Mouse (Mus musculus) C2C12 (cell line): ENCODE measurements at regions not wholly inside any gene's neighbourhood (a gene's known extent, or its start where the extent isn't known, plus 50 kb on each side); places are given as distances from the start of the nearest gene placed in this dataset.

Experiments
- H3K27me3 ChIP-seq: one replicate; pipeline ENCODE4 v1.6.1; 2011; ENCODE audit not compliant: control insufficient read depth, insufficient read depth, insufficient read length
- H3K36me3 ChIP-seq: one replicate; pipeline ENCODE4 v1.6.1; 2011; ENCODE audit not compliant: control insufficient read depth, insufficient read depth
- H3K4me3 ChIP-seq: one replicate; pipeline ENCODE4 v1.5.1; 2011; ENCODE audit warnings: mild to moderate bottlenecking, control low read depth; ENCODE audit not compliant: poor library complexity, insufficient read depth, severe bottlenecking
- H3K79me2 ChIP-seq: one replicate; pipeline ENCODE4 v1.6.1; 2011; ENCODE audit not compliant: control insufficient read depth, insufficient read depth
- H3K79me3 ChIP-seq: one replicate; pipeline ENCODE4 v1.6.1; 2011; ENCODE audit warnings: low read depth, control low read depth
- H3ac ChIP-seq: one replicate; pipeline ENCODE3; 2011; ENCODE audit warnings: low read depth; ENCODE audit not compliant: control insufficient read depth, insufficient read length
- CEBPB ChIP-seq: IDR thresholded peaks from one replicate; pipeline ENCODE4 v1.6.1; 2011; ENCODE audit warnings: low read depth, mild to moderate bottlenecking, control low read depth, moderate library complexity
- CTCF ChIP-seq: IDR thresholded peaks from one replicate; pipeline ENCODE4 v1.5.1; 2011; ENCODE audit not compliant: control insufficient read depth, insufficient read depth, insufficient read length
- FOSL1 ChIP-seq: IDR thresholded peaks from one replicate; pipeline ENCODE4 v1.8.0; 2011; ENCODE audit warnings: mild to moderate bottlenecking, low read length; ENCODE audit not compliant: poor library complexity, insufficient read depth, severe bottlenecking
- MAX ChIP-seq: IDR thresholded peaks from one replicate; pipeline ENCODE4 v1.6.1; 2011; ENCODE audit warnings: mild to moderate bottlenecking, control low read depth
- MYOD1 ChIP-seq: IDR thresholded peaks from one replicate; pipeline ENCODE4 v1.6.1; 2011; ENCODE audit warnings: low read depth; ENCODE audit not compliant: control insufficient read depth, insufficient read length
- MYOG ChIP-seq: IDR thresholded peaks from one replicate; pipeline ENCODE4 v1.6.1; 2011; ENCODE audit not compliant: control insufficient read depth, insufficient read length; ENCODE audit errors: extremely low read depth
- USF1 ChIP-seq: IDR thresholded peaks from one replicate; pipeline ENCODE4 v1.6.1; 2011; ENCODE audit warnings: low read depth, mild to moderate bottlenecking, control low read depth, moderate library complexity

- Histone ChIP-seq H3K79me3 (no peaks in the 10 kb centered on the region), H3K4me3 (no peak overlapping the region), H3K79me2 (no peaks in the 10 kb centered on the region), H3K36me3 (no peaks in the 10 kb centered on the region), H3K27me3 (no peaks in the 10 kb centered on the region), H3ac (no peak overlapping the region)
- peak; percentile 80 for TF ChIP-seq CTCF
- TF ChIP-seq USF1 = no peak
Observed at GRCm38 (mm10) chr13:31207709-31208108, 233.7 kb downstream of the Gm5447 start.

- Histone ChIP-seq H3K36me3 (no peaks in the 10 kb centered on the region), H3K79me3 (no peaks in the 10 kb centered on the region), H3ac (no peak overlapping the region), H3K79me2 (no peaks in the 10 kb centered on the region), H3K4me3 (no peak overlapping the region), H3K27me3 (no peaks in the 10 kb centered on the region)
- TF ChIP-seq MAX = no peak
- TF ChIP-seq MYOD1 = no peak
- no peak for TF ChIP-seq MYOG
- no peak for TF ChIP-seq CEBPB
- no peak for TF ChIP-seq USF1
- TF ChIP-seq CTCF = no peak
- TF ChIP-seq FOSL1 = no peak
Observed at GRCm38 (mm10) chr13:31223016-31223415, 249.0 kb downstream of the Gm5447 start.

GRCm38 (mm10) chr13:31240546-31240945 lies 266.5 kb downstream of the Gm5447 start:
- Histone ChIP-seq H3K4me3 (no peak overlapping the region), H3K79me2 (no peaks in the 10 kb centered on the region), H3K79me3 (no peaks in the 10 kb centered on the region), H3ac (no peak overlapping the region), H3K36me3 (no peaks in the 10 kb centered on the region), H3K27me3 (no peaks in the 10 kb centered on the region)
- TF ChIP-seq FOSL1 = no peak
- peak; percentile 80 for TF ChIP-seq CEBPB

- H3K36me3 ChIP-seq = no peaks in the 10 kb centered on the region
- TF ChIP-seq CEBPB (no peak), FOSL1 (no peak)
Observed at GRCm38 (mm10) chr13:31248996-31249395, 275.0 kb downstream of the Gm5447 start.

GRCm38 (mm10) chr13:31249525-31249924 lies 275.5 kb downstream of the Gm5447 start:
- TF ChIP-seq MAX = no peak
- no peak for TF ChIP-seq MYOG
- no peak for TF ChIP-seq CEBPB
- no peak for TF ChIP-seq CTCF
- no peak for TF ChIP-seq MYOD1
- TF ChIP-seq USF1 = no peak
- no peak for TF ChIP-seq FOSL1
- no peaks in the 10 kb centered on the region for H3K36me3 ChIP-seq

More at GRCm38 (mm10) chr13:31248996-31249395, 275.0 kb downstream of the Gm5447 start:
- no peak overlapping the region for H3ac ChIP-seq
- H3K27me3 ChIP-seq = no peaks in the 10 kb centered on the region
- H3K79me3 ChIP-seq = no peaks in the 10 kb centered on the region
- no peaks in the 10 kb centered on the region for H3K79me2 ChIP-seq
- no peak overlapping the region for H3K4me3 ChIP-seq

GRCm38 (mm10) chr13:31254016-31254415 lies 280.0 kb downstream of the Gm5447 start:
- Histone ChIP-seq H3K27me3 (no peaks in the 10 kb centered on the region), H3K36me3 (no peaks in the 10 kb centered on the region), H3K79me2 (no peaks in the 10 kb centered on the region), H3K79me3 (no peaks in the 10 kb centered on the region), H3ac (no peak overlapping the region), H3K4me3 (no peak overlapping the region)
- no peak for TF ChIP-seq FOSL1
- TF ChIP-seq MYOD1 = no peak
- no peak for TF ChIP-seq MYOG
- no peak for TF ChIP-seq MAX
- TF ChIP-seq USF1 = no peak
- TF ChIP-seq CTCF = no peak
- no peak for TF ChIP-seq CEBPB

More at GRCm38 (mm10) chr13:31249525-31249924, 275.5 kb downstream of the Gm5447 start:
- no peaks in the 10 kb centered on the region for H3K27me3 ChIP-seq
- no peak overlapping the region for H3ac ChIP-seq
- no peaks in the 10 kb centered on the region for H3K79me2 ChIP-seq
- H3K79me3 ChIP-seq = no peaks in the 10 kb centered on the region
- no peak overlapping the region for H3K4me3 ChIP-seq
